Mouse (Mus musculus) retina, postnatal 1 day (tissue): ENCODE data around the gene Ugt1a10.
"Not testable (repeated sequence)": the region's sequence is repeated elsewhere in the genome, so short reads cannot be mapped to it uniquely, and the experiment has no call there.

ENCODE experiments used
- DNase-seq: peaks from one replicate; pipeline ENCODE4 v3.0.0-alpha.2; 2012

The Ugt1a10 gene

GRCm38 (mm10) chr1:88055088-88055487 is at the start of gene Ugt1a10:
Ugt1a10 (plus strand) TSS chr1:88055388.
- DNase-seq = no peak

- no peak for DNase-seq
Observed at GRCm38 (mm10) chr1:88007692-88008210, 47.4 kb upstream of the Ugt1a10 start.

- DNase-seq = peak; percentile 90
Observed at GRCm38 (mm10) chr1:88008211-88008697, 46.9 kb upstream of the Ugt1a10 start, which contains the start of gene Usp40. Usp40 (minus strand) TSS chr1:88008551.

GRCm38 (mm10) chr1:88008735-88009134 is 46.5 kb upstream of the Ugt1a10 start:
- DNase-seq = no peak

GRCm38 (mm10) chr1:88009521-88009920 is 45.7 kb upstream of the Ugt1a10 start:
- no peak for DNase-seq

GRCm38 (mm10) chr1:88013726-88014125 is 41.5 kb upstream of the Ugt1a10 start:
- DNase-seq = no peak

- no peak for DNase-seq
Observed at GRCm38 (mm10) chr1:88014194-88014593, 41.0 kb upstream of the Ugt1a10 start.

GRCm38 (mm10) chr1:88014671-88015070 is 40.5 kb upstream of the Ugt1a10 start:
- DNase-seq = no peak

GRCm38 (mm10) chr1:88015371-88015770 is 39.8 kb upstream of the Ugt1a10 start:
- DNase-seq = no peak

- DNase-seq = not testable (repeated sequence)
Observed at GRCm38 (mm10) chr1:88025244-88025643, 29.9 kb upstream of the Ugt1a10 start.

- not testable (repeated sequence) for DNase-seq
Observed at GRCm38 (mm10) chr1:88043044-88043443, 12.1 kb upstream of the Ugt1a10 start.

- DNase-seq = not testable (repeated sequence)
Observed at GRCm38 (mm10) chr1:88044832-88045437, 10.3 kb upstream of the Ugt1a10 start.

GRCm38 (mm10) chr1:88047408-88047807 is 7.8 kb upstream of the Ugt1a10 start:
- DNase-seq = not testable (repeated sequence)

GRCm38 (mm10) chr1:88066472-88067102 is 11.4 kb downstream of the Ugt1a10 start:
- DNase-seq = not testable (repeated sequence)

- no peak for DNase-seq
Observed at GRCm38 (mm10) chr1:88070495-88070894, 15.3 kb downstream of the Ugt1a10 start, which contains the start of gene Ugt1a9. Ugt1a9 (plus strand) TSS chr1:88070800.

- no peak for DNase-seq
Observed at GRCm38 (mm10) chr1:88070902-88071301, 15.7 kb downstream of the Ugt1a10 start.

- DNase-seq = no peak
Observed at GRCm38 (mm10) chr1:88074471-88074870, 19.3 kb downstream of the Ugt1a10 start.

GRCm38 (mm10) chr1:88077128-88077527 is 21.9 kb downstream of the Ugt1a10 start:
- no peak for DNase-seq

- no peak for DNase-seq
Observed at GRCm38 (mm10) chr1:88081670-88082069, 26.5 kb downstream of the Ugt1a10 start.

GRCm38 (mm10) chr1:88086125-88086524 is 30.9 kb downstream of the Ugt1a10 start:
- no peak for DNase-seq

- no peak for DNase-seq
Observed at GRCm38 (mm10) chr1:88087513-88087912, 32.3 kb downstream of the Ugt1a10 start, which contains the start of gene Ugt1a8. Ugt1a8 (plus strand) TSS chr1:88087813.

- DNase-seq = no peak
Observed at GRCm38 (mm10) chr1:88092341-88092740, 37.2 kb downstream of the Ugt1a10 start.

GRCm38 (mm10) chr1:88094270-88094676 is 39.1 kb downstream of the Ugt1a10 start:
- DNase-seq = peak; percentile 4

- no peak for DNase-seq
Observed at GRCm38 (mm10) chr1:88094941-88095492, 39.8 kb downstream of the Ugt1a10 start, which contains the start of gene Ugt1a7c. Ugt1a7c (plus strand) TSS chr1:88095062.
